Mouse (Mus musculus) liver (tissue): ENCODE measurements at regions not wholly inside any gene's neighbourhood (a gene's known extent, or its start where the extent isn't known, plus 50 kb on each side); places are given as distances from the start of the nearest gene placed in this dataset.

Source experiments
- DNase-seq: peaks from one replicate; pipeline ENCODE4 v3.0.0-alpha.2; 2020; ENCODE audit warnings: mixed read lengths

GRCm38 (mm10) chr4:131381529-131381928 is 437.3 kb downstream of the Matn1 start:
- DNase-seq: no peak

- no peak for DNase-seq
Observed at GRCm38 (mm10) chr4:131383862-131384261, 439.7 kb downstream of the Matn1 start.

GRCm38 (mm10) chr4:131386961-131387360 is 442.8 kb downstream of the Matn1 start:
- DNase-seq: no peak

- no peak for DNase-seq
Observed at GRCm38 (mm10) chr4:131391119-131391923, 446.8 kb downstream of the Ptpru start.

- no peak for DNase-seq
Observed at GRCm38 (mm10) chr4:131391924-131392297, 446.2 kb downstream of the Ptpru start.

GRCm38 (mm10) chr4:131392478-131392877 is 445.6 kb downstream of the Ptpru start:
- DNase-seq: no peak

GRCm38 (mm10) chr4:131396226-131396840 is 441.8 kb downstream of the Ptpru start:
- DNase-seq: no peak

GRCm38 (mm10) chr4:131397161-131397560 is 440.9 kb downstream of the Ptpru start:
- no peak for DNase-seq

GRCm38 (mm10) chr4:131400756-131401155 is 437.3 kb downstream of the Ptpru start:
- peak; percentile 50 for DNase-seq

- no peak for DNase-seq
Observed at GRCm38 (mm10) chr4:131401255-131401654, 436.8 kb downstream of the Ptpru start.

GRCm38 (mm10) chr4:131405376-131406017 is 432.6 kb downstream of the Ptpru start:
- no peak for DNase-seq

GRCm38 (mm10) chr4:131407464-131407863 is 430.6 kb downstream of the Ptpru start:
- DNase-seq: no peak

GRCm38 (mm10) chr4:131408644-131409043 is 429.4 kb downstream of the Ptpru start:
- no peak for DNase-seq

GRCm38 (mm10) chr4:131409805-131410204 is 428.3 kb downstream of the Ptpru start:
- peak; percentile 43 for DNase-seq

- DNase-seq: no peak
Observed at GRCm38 (mm10) chr4:131411936-131412335, 426.2 kb downstream of the Ptpru start.

GRCm38 (mm10) chr4:131413380-131413779 is 424.7 kb downstream of the Ptpru start:
- DNase-seq: no peak

- no peak for DNase-seq
Observed at GRCm38 (mm10) chr4:131415453-131415852, 422.6 kb downstream of the Ptpru start.

- no peak for DNase-seq
Observed at GRCm38 (mm10) chr4:131416209-131416608, 421.9 kb downstream of the Ptpru start.

- no peak for DNase-seq
Observed at GRCm38 (mm10) chr4:131417159-131417748, 420.8 kb downstream of the Ptpru start.

GRCm38 (mm10) chr4:131425311-131425710 is 412.8 kb downstream of the Ptpru start:
- DNase-seq: no peak

GRCm38 (mm10) chr4:131427871-131428270 is 410.2 kb downstream of the Ptpru start:
- DNase-seq: no peak

GRCm38 (mm10) chr4:131429356-131429755 is 408.7 kb downstream of the Ptpru start:
- DNase-seq: no peak

GRCm38 (mm10) chr4:131430420-131430819 is 407.7 kb downstream of the Ptpru start:
- DNase-seq: no peak
